Mouse (Mus musculus) intestine, embryonic 16.5 days (tissue): ENCODE measurements around the gene Necab3. TPM values are rescaled to one million over a fixed set of nuclear protein-coding genes. Genes with fewer than 3 reads are reported as not detected.
A peak's percentile ranks its signal among the peaks of the same experiment; 100 is the strongest.

Source experiments
- ATAC-seq: fragments of 200-750 bp; cut with Nextera tagmentation; 2 replicates; pipeline ENCODE4 v1.8.0; 2017; ENCODE audit warnings: moderate TSS enrichment, moderate library complexity
- H3K27ac ChIP-seq: fragments of 300-500 bp; sonication (generic); 2 replicates; pipeline ENCODE4 v1.5.1; 2014; ENCODE audit warnings: mild to moderate bottlenecking, low read length
- H3K27me3 ChIP-seq: fragments of 300-500 bp; sonication (generic); replicated peaks from 2 replicates; pipeline ENCODE4 v1.6.1; 2014; ENCODE audit warnings: low read length, control low read depth, mixed read lengths; ENCODE audit not compliant: control insufficient read depth, insufficient read depth
- H3K36me3 ChIP-seq: fragments of 300-500 bp; sonication (generic); 2 replicates; pipeline ENCODE4 v1.6.1; 2014; ENCODE audit warnings: low read length, control low read depth; ENCODE audit not compliant: control insufficient read depth, insufficient read depth
- H3K4me1 ChIP-seq: fragments of 300-500 bp; sonication (generic); 2 replicates; pipeline ENCODE4 v1.6.1; 2014; ENCODE audit warnings: low read length, control low read depth, mixed read lengths; ENCODE audit not compliant: control insufficient read depth, insufficient read depth
- H3K4me2 ChIP-seq: fragments of 300-500 bp; sonication (generic); 2 replicates; pipeline ENCODE4 v1.6.1; 2014; ENCODE audit warnings: low read depth, low read length, control low read depth
- H3K4me3 ChIP-seq: fragments of 300-500 bp; sonication (generic); 2 replicates; pipeline ENCODE4 v1.5.1; 2014; ENCODE audit warnings: mild to moderate bottlenecking, low read length
- H3K9ac ChIP-seq: fragments of 300-500 bp; sonication (generic); 2 replicates; pipeline ENCODE4 v1.6.1; 2014; ENCODE audit warnings: low read depth, low read length
- H3K9me3 ChIP-seq: fragments of 300-500 bp; sonication (generic); 2 replicates; pipeline ENCODE4 v1.6.1; 2016; ENCODE audit warnings: low read length, control low read depth; ENCODE audit not compliant: control insufficient read depth
- WGBS: fragments of 180-500 bp; shearing (Covaris S2); extraction: QIAGEN DNeasy Blood & Tissue Kit; methylation state at CpG from one replicate; pipeline ENCODE4 v1.1.7; 2014; 5-methylcytosine and 5-hydroxymethylcytosine counted together
- polyA plus RNA-seq: library from polyadenylated mRNA; unstranded; fragments of >200 nt; fragmentation: Nextera tagmentation; extraction: Ambion mirVana; gene quantifications from 2 replicates; pipeline ENCODE4 v1.2.1, GENCODE M21; 2015

Gene Necab3
- polyA plus RNA-seq, 1 experiment from 2014 or later = 1.6 TPM

GRCm38 (mm10) chr2:154510141-154510540, 48.5 kb downstream of the Necab3 start:
- Histone ChIP-seq H3K9me3 (no peaks in the 10 kb centered on the region), H3K27me3 (no peaks in the 10 kb centered on the region), H3K27ac (no peak overlapping the region), H3K4me1 (0 out of 2 replicates have a peak, but pooled peaks cover 6% of the 10 kb centered on the region), H3K36me3 (no peaks in the 10 kb centered on the region), H3K4me3 (no peak overlapping the region), H3K9ac (no peak overlapping the region), H3K4me2 (no peak overlapping the region)
- ATAC-seq = no peak
- 89% methylated on average over 3 of the region's 3 CpGs for WGBS

- WGBS = 87% methylated on average over 4 of the region's 4 CpGs
- Histone ChIP-seq H3K27ac (no peak overlapping the region), H3K4me3 (no peak overlapping the region), H3K4me2 (no peak overlapping the region), H3K9ac (no peak overlapping the region), H3K4me1 (0 out of 2 replicates have a peak, but pooled peaks cover 6% of the 10 kb centered on the region), H3K27me3 (no peaks in the 10 kb centered on the region), H3K9me3 (no peaks in the 10 kb centered on the region), H3K36me3 (no peaks in the 10 kb centered on the region)
- ATAC-seq = no peak
Observed at GRCm38 (mm10) chr2:154508450-154508849, 50.2 kb downstream of the Necab3 start.

- H3K27me3 ChIP-seq = no peaks in the 10 kb centered on the region
- WGBS = 65% methylated on average over 9 of the region's 9 CpGs
- H3K4me1 ChIP-seq = 0 out of 2 replicates have a peak, but pooled peaks cover 6% of the 10 kb centered on the region
- no peak overlapping the region for H3K9ac ChIP-seq
- H3K9me3 ChIP-seq = no peaks in the 10 kb centered on the region
- ATAC-seq = peak; percentile 88
- no peak overlapping the region for H3K4me3 ChIP-seq
- no peak overlapping the region for H3K4me2 ChIP-seq
- no peak overlapping the region for H3K27ac ChIP-seq
- no peaks in the 10 kb centered on the region for H3K36me3 ChIP-seq
Observed at GRCm38 (mm10) chr2:154507566-154508283, 51.0 kb downstream of the Necab3 start.

- Histone ChIP-seq H3K4me3 (no peak overlapping the region), H3K36me3 (no peaks in the 10 kb centered on the region)
- WGBS = 63% methylated on average over 2 of the region's 2 CpGs
Observed at GRCm38 (mm10) chr2:154507076-154507475, 51.6 kb downstream of the Necab3 start.

GRCm38 (mm10) chr2:154500758-154501157, 57.9 kb downstream of the Necab3 start:
- Histone ChIP-seq H3K27ac (no peak overlapping the region), H3K27me3 (no peaks in the 10 kb centered on the region), H3K9ac (no peak overlapping the region), H3K9me3 (no peaks in the 10 kb centered on the region), H3K4me1 (no peaks in the 10 kb centered on the region), H3K36me3 (no peaks in the 10 kb centered on the region), H3K4me2 (no peak overlapping the region), H3K4me3 (no peak overlapping the region)
- no peak for ATAC-seq
- 88% methylated on average over 3 of the region's 3 CpGs for WGBS

More at GRCm38 (mm10) chr2:154507076-154507475, 51.6 kb downstream of the Necab3 start:
- H3K27ac ChIP-seq = no peak overlapping the region; the same call in 1 of the 2 replicates
- no peak overlapping the region for H3K4me2 ChIP-seq
- ATAC-seq = no peak
- no peak overlapping the region for H3K9ac ChIP-seq
- H3K9me3 ChIP-seq = no peaks in the 10 kb centered on the region
- H3K27me3 ChIP-seq = no peaks in the 10 kb centered on the region
- 0 out of 2 replicates have a peak, but pooled peaks cover 6% of the 10 kb centered on the region for H3K4me1 ChIP-seq

- no peaks in the 10 kb centered on the region for H3K4me1 ChIP-seq
- no peaks in the 10 kb centered on the region for H3K27me3 ChIP-seq
- H3K9me3 ChIP-seq = no peaks in the 10 kb centered on the region
- H3K9ac ChIP-seq = no peak overlapping the region
- no peak overlapping the region for H3K4me3 ChIP-seq
- ATAC-seq = no peak
- no peaks in the 10 kb centered on the region for H3K36me3 ChIP-seq
- H3K27ac ChIP-seq = no peak overlapping the region
- H3K4me2 ChIP-seq = no peak overlapping the region
- WGBS = 95% methylated on average over 2 of the region's 2 CpGs
Observed at GRCm38 (mm10) chr2:154499717-154500247, 58.9 kb downstream of the Necab3 start.

GRCm38 (mm10) chr2:154498571-154498970, 60.1 kb downstream of the Necab3 start:
- H3K9me3 ChIP-seq = no peaks in the 10 kb centered on the region
- H3K4me3 ChIP-seq = no peak overlapping the region
- no peaks in the 10 kb centered on the region for H3K36me3 ChIP-seq
- H3K4me1 ChIP-seq = no peaks in the 10 kb centered on the region
- no peaks in the 10 kb centered on the region for H3K27me3 ChIP-seq
- 57% methylated on average over 5 of the region's 5 CpGs for WGBS
- H3K27ac ChIP-seq = no peak overlapping the region
- ATAC-seq = no peak
- no peak overlapping the region for H3K9ac ChIP-seq
- no peak overlapping the region for H3K4me2 ChIP-seq

GRCm38 (mm10) chr2:154495021-154495420, 63.7 kb downstream of the Necab3 start:
- Histone ChIP-seq H3K9me3 (no peaks in the 10 kb centered on the region), H3K4me2 (no peak overlapping the region), H3K27ac (no peak overlapping the region), H3K36me3 (no peaks in the 10 kb centered on the region), H3K27me3 (no peaks in the 10 kb centered on the region), H3K9ac (no peak overlapping the region), H3K4me3 (no peak overlapping the region), H3K4me1 (no peaks in the 10 kb centered on the region; the same call in 1 of the 2 replicates)
- 89% methylated on average over 4 of the region's 4 CpGs for WGBS
- no peak for ATAC-seq
